Mouse (Mus musculus) CH12.LX (cell line): ENCODE data around the gene Rab20. TPM values are rescaled to one million over a fixed set of nuclear protein-coding genes. Genes with fewer than 3 reads are reported as not detected.
A peak's percentile ranks its signal among the peaks of the same experiment; 100 is the strongest.

Source experiments
- DNase-seq: peaks from one replicate; pipeline ENCODE4 v3.0.0-alpha.2; 2013; ENCODE audit errors: extremely low read depth
- H3K27ac ChIP-seq: 2 replicates; pipeline ENCODE4 v1.5.1; 2012; ENCODE audit warnings: low read depth, mild to moderate bottlenecking, control low read depth, moderate library complexity; ENCODE audit not compliant: insufficient read depth
- H3K27me3 ChIP-seq: replicated peaks from 2 replicates; pipeline ENCODE3; 2012; ENCODE audit warnings: inconsistent platforms
- H3K36me3 ChIP-seq, 2 experiments: replicated peaks in 1 of 2; 2 replicates each; pipeline versions ENCODE3 to v1.6.1; 2012; ENCODE audit warnings: inconsistent platforms in 1 of 2, low read length in 1 of 2, mild to moderate bottlenecking in 1 of 2, mixed read lengths in 1 of 2, moderate library complexity in 1 of 2; ENCODE audit not compliant: control insufficient read depth in 1 of 2, insufficient read depth in 1 of 2
- H3K4me1 ChIP-seq, 2 experiments: 2 replicates each; pipeline ENCODE4 v1.6.1; 2012; ENCODE audit warnings: inconsistent platforms in 1 of 2, moderate library complexity in 1 of 2; ENCODE audit not compliant: insufficient read depth in 2 of 2, control insufficient read depth in 1 of 2
- H3K4me2 ChIP-seq: 2 replicates; pipeline ENCODE4 v1.6.1; 2012; ENCODE audit warnings: low read depth, mild to moderate bottlenecking, control low read depth; ENCODE audit not compliant: poor library complexity, insufficient read depth, severe bottlenecking
- H3K4me3 ChIP-seq, 3 experiments: fragments of 150-350 bp in 1 of 3; sonication (generic) in 1 of 3; replicated peaks in 1 of 3; 2 replicates each; pipeline versions ENCODE3 to v1.5.1; 2011 to 2012; ENCODE audit warnings: low read depth in 2 of 3, low read length in 2 of 3, mild to moderate bottlenecking in 2 of 3, moderate library complexity in 2 of 3, control low read depth in 1 of 3, improper control_type of control experiment in 1 of 3, inconsistent platforms in 1 of 3, mixed read lengths in 1 of 3; ENCODE audit not compliant: poor library complexity in 1 of 3
- H3K79me2 ChIP-seq: replicated peaks from 2 replicates; pipeline ENCODE4 v1.6.1; 2012; ENCODE audit warnings: mild to moderate bottlenecking, moderate library complexity; ENCODE audit not compliant: control insufficient read depth, poor library complexity, insufficient read depth, severe bottlenecking; ENCODE audit errors: extremely low read depth
- H3K9ac ChIP-seq: 2 replicates; pipeline ENCODE4 v1.6.1; 2012; ENCODE audit warnings: low read depth, mild to moderate bottlenecking, control low read depth, moderate library complexity; ENCODE audit not compliant: insufficient read depth
- H3K9me3 ChIP-seq: replicated peaks from 2 replicates; pipeline ENCODE3; 2012; ENCODE audit warnings: low read length, inconsistent platforms, mixed read lengths
- BHLHE40 ChIP-seq: IDR thresholded peaks from 2 replicates; pipeline ENCODE4 v1.6.1; 2011; ENCODE audit warnings: mild to moderate bottlenecking, low read depth, low read length, improper control_type of control experiment
- ELF1 ChIP-seq: IDR thresholded peaks from 2 replicates; pipeline ENCODE4 v1.6.1; 2014; ENCODE audit warnings: low read depth, mild to moderate bottlenecking, inconsistent platforms, low read length, improper control_type of control experiment
- EP300 ChIP-seq: IDR thresholded peaks from 2 replicates; pipeline ENCODE4 v1.6.1; 2011; ENCODE audit warnings: low read length, improper control_type of control experiment
- ETS1 ChIP-seq: conservative IDR thresholded peaks from 2 replicates; pipeline ENCODE4 v1.6.1; 2012; ENCODE audit warnings: low read depth, mild to moderate bottlenecking, inconsistent platforms, low read length, improper control_type of control experiment, moderate library complexity
- HCFC1 ChIP-seq: IDR thresholded peaks from 2 replicates; pipeline ENCODE4 v1.6.1; 2012; ENCODE audit warnings: low read depth, mild to moderate bottlenecking, inconsistent platforms, low read length, improper control_type of control experiment
- IRF4 ChIP-seq: IDR thresholded peaks from 2 replicates; pipeline ENCODE4 v1.6.1; 2014; ENCODE audit warnings: low read depth, mild to moderate bottlenecking, inconsistent platforms, low read length, improper control_type of control experiment
- MAFK ChIP-seq: IDR thresholded peaks from 2 replicates; pipeline ENCODE4 v1.6.1; 2011; ENCODE audit warnings: low read length, improper control_type of control experiment; ENCODE audit not compliant: insufficient replicate concordance
- MEF2A ChIP-seq: IDR thresholded peaks from 2 replicates; pipeline ENCODE4 v1.6.1; 2014; ENCODE audit warnings: low read depth, mild to moderate bottlenecking, inconsistent platforms, low read length, improper control_type of control experiment, borderline replicate concordance
- POLR2AphosphoS2 ChIP-seq: IDR thresholded peaks from 2 replicates; pipeline ENCODE4 v1.6.1; 2011; ENCODE audit warnings: low read depth, low read length, improper control_type of control experiment
- RCOR1 ChIP-seq: conservative IDR thresholded peaks from 2 replicates; pipeline ENCODE4 v1.6.1; 2012; ENCODE audit warnings: low read depth, mild to moderate bottlenecking, inconsistent platforms, low read length, improper control_type of control experiment
- SIN3A ChIP-seq: IDR thresholded peaks from 2 replicates; pipeline ENCODE4 v1.6.1; 2012; ENCODE audit warnings: low read length, improper control_type of control experiment, inconsistent platforms
- SMC3 ChIP-seq: IDR thresholded peaks from 2 replicates; pipeline ENCODE4 v1.6.1; 2011; ENCODE audit warnings: low read depth, low read length, improper control_type of control experiment
- UBTF ChIP-seq: IDR thresholded peaks from 2 replicates; pipeline ENCODE4 v1.6.1; 2012; ENCODE audit warnings: low read depth, mild to moderate bottlenecking, inconsistent platforms, low read length, improper control_type of control experiment, moderate library complexity
- USF1 ChIP-seq: IDR thresholded peaks from 2 replicates; pipeline ENCODE4 v1.6.1; 2014; ENCODE audit warnings: low read depth, mild to moderate bottlenecking, inconsistent platforms, low read length, improper control_type of control experiment
- ZKSCAN1 ChIP-seq: IDR thresholded peaks from 2 replicates; pipeline ENCODE4 v1.6.1; 2012; ENCODE audit warnings: low read depth, inconsistent platforms, low read length, improper control_type of control experiment, borderline replicate concordance
- ZNF384 ChIP-seq: IDR thresholded peaks from 2 replicates; pipeline ENCODE4 v1.6.1; 2012; ENCODE audit warnings: low read depth, low read length, improper control_type of control experiment, inconsistent platforms
- dilution Hi-C: fragments of 300-500 bp; cut with MboI; formaldehyde crosslinking; loops from 2 replicates; pipeline ENCODE4 v1.14.3; 2020; ENCODE audit warnings: low sequenced_read_pairs; ENCODE audit not compliant: extremely low pct_unique_long_range_greater_than_20kb, extremely low pct_ligation_motif_present
- in situ Hi-C: fragments of 300-500 bp; cut with MboI; formaldehyde crosslinking; loops from 3 replicates; pipeline ENCODE4 v1.14.3; 2019; ENCODE audit warnings: low sequenced_read_pairs, low pct_ligation_motif_present, low pct_unique_long_range_greater_than_20kb, mixed read lengths
- polyA plus RNA-seq: library from polyadenylated mRNA; unstranded; fragments of >175 nt; gene quantifications from 2 replicates; pipeline ENCODE4 v1.2.1, GENCODE M21; 2012; ENCODE audit warnings: low read depth; ENCODE audit not compliant: insufficient read length
- total RNA-seq, 2 experiments: library from RNA; depleted of rRNA; stranded (reverse); fragments of 300-350 nt in 1 of 2; fragments of >200 nt in 1 of 2; gene quantifications; 2 replicates each; pipeline ENCODE4 v1.2.3; 2012 to 2014

Gene Rab20
- total and polyA plus RNA-seq, 3 experiments: 12.8 to 22.8 (median 18.2) TPM

DNA sequence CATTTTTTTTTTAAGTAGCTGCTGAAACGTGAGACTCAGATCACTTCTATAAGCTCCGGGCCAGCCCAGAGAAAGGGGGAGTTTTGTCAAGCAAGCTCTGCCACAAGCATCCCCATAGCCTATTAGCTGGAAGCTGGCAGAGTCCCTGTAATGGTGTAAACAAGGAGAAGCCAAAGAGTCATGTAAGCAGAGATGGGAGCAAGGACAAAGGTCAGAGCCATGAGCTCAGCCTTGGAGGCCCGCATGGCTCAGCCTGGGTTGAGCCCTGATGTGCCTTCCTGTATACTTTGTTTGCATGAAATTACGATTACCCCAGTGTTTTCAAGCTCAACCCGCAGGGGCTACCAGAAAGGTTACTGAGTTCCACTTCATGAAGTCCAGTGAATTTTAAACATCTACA lies 19.5 kb downstream of the Rab20 start:
- TF ChIP-seq SIN3A: no peak
- TF ChIP-seq UBTF: no peak
- TF ChIP-seq EP300: no peak
- TF ChIP-seq SMC3: no peak
- TF ChIP-seq MAFK: no peak
- TF ChIP-seq ZKSCAN1: no peak
- no peak for TF ChIP-seq HCFC1
- no peak for TF ChIP-seq ZNF384
- no peak for TF ChIP-seq BHLHE40
- TF ChIP-seq MEF2A: no peak
- TF ChIP-seq ETS1: no peak
- TF ChIP-seq POLR2AphosphoS2: no peak
- TF ChIP-seq USF1: no peak
- no peak for TF ChIP-seq RCOR1
- no peak for TF ChIP-seq ELF1
- peaks cover 1 to 19% of the 10 kb centered on the region in 2 experiments for H3K36me3 ChIP-seq
- H3K27ac ChIP-seq: peak overlapping the region; percentile 32; the same call in 1 of the 2 replicates
- no peak overlapping the region for H3K4me2 ChIP-seq
- no peak for DNase-seq
- H3K4me1 ChIP-seq: peaks cover 57 to 71% of the 10 kb centered on the region in 2 experiments
- dilution Hi-C loops (no loop called here), in situ Hi-C loops (loop anchor here (10.0 kb wide), 1 partner anchor 156 kb away; no protein-coding TSS in a partner anchor)
- H3K9ac ChIP-seq: no peak overlapping the region
- H3K27me3 ChIP-seq: no peaks in the 10 kb centered on the region
- H3K79me2 ChIP-seq: peaks cover 6% of the 10 kb centered on the region
- H3K9me3 ChIP-seq: peaks cover 10% of the 10 kb centered on the region
- H3K4me3 ChIP-seq: no peak overlapping the region

GRCm38 (mm10) chr8:11457981-11458836 lies 20.3 kb downstream of the Rab20 start:
- H3K79me2 ChIP-seq: peaks cover 6% of the 10 kb centered on the region
- H3K27ac ChIP-seq: peak overlapping the region; percentile 63; the same call in 1 of the 2 replicates
- H3K4me3 ChIP-seq: no peak overlapping the region
- DNase-seq: no peak
- H3K27me3 ChIP-seq: no peaks in the 10 kb centered on the region
- H3K9me3 ChIP-seq: peaks cover 10% of the 10 kb centered on the region
- in situ Hi-C loops: loop anchor here (10.0 kb wide), 1 partner anchor 157 kb away; no protein-coding TSS in a partner anchor
- TF ChIP-seq IRF4 (0 out of 2 replicates have a peak, but pooled peaks have one; percentile 8), RCOR1 (no peak)
- H3K4me1 ChIP-seq: peaks cover 60 to 73% of the 10 kb centered on the region in 2 experiments
- no peak overlapping the region for H3K4me2 ChIP-seq
- dilution Hi-C loops: no loop called here
- peaks cover 7 to 25% of the 10 kb centered on the region in 2 experiments for H3K36me3 ChIP-seq
- H3K9ac ChIP-seq: no peak overlapping the region
